Mouse (Mus musculus) cerebellum, postnatal 14 days (tissue): ENCODE results near the gene Jtb.
A peak's percentile ranks its signal among the peaks of the same experiment; 100 is the strongest.

Experiments
- DNase-seq, 2 experiments: peaks; one replicate each; pipeline ENCODE4 v3.0.0; 2021; ENCODE audit warnings: mixed read lengths in 2 of 2

Jtb gene

GRCm38 (mm10) chr3:90231507-90232333 is at the start of gene Jtb:
TSS of gene Jtb (plus strand) at chr3:90231597.
- peak; percentile 92 to 93 for DNase-seq

- peak; percentile 18 to 34 for DNase-seq
These were observed 47.8 kb upstream of the Jtb start for GRCm38 (mm10) chr3:90183581-90183980.

GRCm38 (mm10) chr3:90190859-90191510 is 40.4 kb upstream of the Jtb start:
- DNase-seq: no peak

GRCm38 (mm10) chr3:90194759-90195158 is 36.6 kb upstream of the Jtb start:
- DNase-seq: no peak

- no peak for DNase-seq
These were observed 35.8 kb upstream of the Jtb start for GRCm38 (mm10) chr3:90195644-90196043.

- DNase-seq: no peak
These were observed 33.8 kb upstream of the Jtb start for GRCm38 (mm10) chr3:90197548-90197947.

- DNase-seq: no peak
These were observed 28.5 kb upstream of the Jtb start for GRCm38 (mm10) chr3:90202884-90203283.

DNA sequence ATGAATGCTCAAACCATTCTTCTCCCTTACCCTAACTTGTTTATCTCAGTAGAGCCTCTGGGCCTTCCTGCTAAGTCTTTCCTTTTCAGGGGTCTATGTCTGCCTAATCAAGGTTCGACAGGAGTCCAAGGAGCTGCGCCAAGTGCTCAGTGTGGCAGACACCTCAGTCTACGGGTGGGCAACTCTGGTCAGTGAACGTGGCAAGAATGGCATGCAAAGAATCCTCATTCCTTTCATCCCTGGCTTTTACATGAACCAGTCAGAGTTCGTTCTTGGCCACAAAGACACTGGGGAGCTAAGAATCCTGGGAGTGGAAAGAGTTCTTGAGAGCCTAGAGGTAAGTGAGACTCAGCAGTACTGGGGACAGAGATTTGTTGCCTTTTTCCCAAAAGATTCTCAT is 27.8 kb upstream of the Jtb start:
- no peak for DNase-seq

DNA sequence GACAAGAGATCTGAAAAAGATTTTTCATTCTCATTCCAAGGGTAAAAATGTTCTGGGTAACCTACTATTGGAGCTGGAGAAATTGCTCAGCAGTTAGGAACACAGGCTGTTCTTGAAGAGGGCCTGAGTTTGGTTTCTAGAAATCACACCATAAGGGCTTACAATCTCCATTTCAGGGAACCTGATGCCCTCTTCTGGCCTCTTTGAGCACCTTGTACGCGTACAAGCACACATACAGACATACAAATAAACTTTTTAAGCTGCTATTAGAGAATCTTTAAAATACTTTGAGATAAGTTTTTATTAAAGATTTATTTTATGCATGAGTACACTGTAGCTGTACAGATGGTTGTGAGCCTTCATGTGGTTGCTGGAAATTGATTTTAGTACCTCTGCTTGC is 26.8 kb upstream of the Jtb start:
- DNase-seq: no peak

- no peak for DNase-seq
These were observed 22.7 kb upstream of the Jtb start for GRCm38 (mm10) chr3:90208662-90209061.

DNA sequence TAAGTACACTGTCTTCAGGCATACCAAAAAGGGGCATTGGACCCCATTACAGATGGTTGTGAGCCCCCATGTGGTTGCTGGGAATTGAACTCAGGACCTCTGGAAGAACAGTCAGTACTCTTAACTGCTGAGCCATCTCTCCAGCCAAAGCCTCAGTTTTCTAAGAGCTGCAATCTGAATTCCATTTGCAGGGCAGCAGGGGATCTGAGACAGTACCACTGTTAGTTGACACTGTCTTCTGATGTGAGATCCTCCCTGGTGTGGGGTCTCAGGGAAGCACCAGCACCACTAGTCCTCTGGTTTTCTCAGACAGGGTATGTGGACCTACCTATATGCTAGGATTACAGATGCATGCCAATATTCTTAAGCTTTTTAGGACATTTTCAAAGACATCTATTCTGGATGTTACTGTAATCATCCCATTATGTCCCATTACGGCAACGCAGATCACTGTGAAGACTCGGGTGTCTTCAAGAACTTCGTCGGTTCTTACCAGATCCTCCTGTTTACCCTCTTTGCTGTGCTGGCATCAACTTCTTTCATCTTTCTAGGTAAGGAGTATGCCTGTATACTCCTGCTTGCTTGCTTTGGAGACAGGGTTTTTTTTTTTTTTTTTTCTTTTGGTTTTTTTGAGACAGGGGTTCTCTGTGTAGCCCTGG is 21.4 kb upstream of the Jtb start:
- DNase-seq: no peak

GRCm38 (mm10) chr3:90211475-90212398 is 19.7 kb upstream of the Jtb start:
- DNase-seq: no peak

DNA sequence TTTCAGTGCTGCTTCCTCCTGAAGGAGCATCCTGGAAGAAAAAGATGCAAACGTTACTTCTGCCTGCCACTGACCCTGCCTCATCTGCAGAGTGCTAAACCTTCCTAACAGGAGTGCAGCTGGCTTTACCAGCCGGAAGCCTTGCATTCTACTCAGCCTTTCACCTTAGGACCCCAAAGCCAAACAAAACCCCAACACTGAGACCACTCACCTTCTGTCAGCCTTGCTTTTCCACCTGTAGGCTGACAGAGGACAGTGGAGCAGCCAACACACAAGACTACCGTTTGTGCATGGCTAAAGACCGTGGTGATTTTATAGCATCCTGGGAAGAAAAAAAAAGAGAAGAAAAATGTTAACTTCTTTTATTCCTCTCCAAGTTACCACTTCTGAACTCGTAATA is 18.7 kb upstream of the Jtb start:
- DNase-seq: peak in 1 of 2 experiments; percentile 18

DNA sequence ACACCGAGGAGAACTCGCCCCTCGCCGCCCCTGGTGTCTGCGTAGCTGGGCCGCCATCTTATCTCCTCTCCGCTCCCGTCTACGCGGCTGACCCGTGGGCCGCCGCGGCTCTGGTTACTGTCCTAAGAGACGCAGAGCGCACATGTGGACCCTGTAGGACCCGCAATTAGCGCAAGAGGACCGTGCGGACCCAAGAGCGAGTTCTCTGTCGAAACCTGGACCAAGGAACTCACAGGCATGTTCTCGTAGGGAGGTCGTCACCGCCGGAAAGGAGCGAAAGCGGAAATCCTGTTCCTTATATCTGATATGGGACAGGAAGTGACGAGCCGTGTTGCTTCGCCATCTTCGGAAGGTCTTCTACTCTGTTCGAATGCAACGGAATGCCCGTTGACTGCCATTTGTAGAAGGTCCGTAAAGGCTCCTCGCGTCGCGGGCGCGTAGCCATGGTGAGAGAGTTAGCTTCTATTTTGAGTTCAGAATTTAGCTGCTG is 18.0 kb upstream of the Jtb start, which contains the start of the genes Rps27 and Rab13:
Gene Rps27, minus strand, starts transcription at position 275 of the 490 bp plus-strand sequence.
Gene Rab13, plus strand, starts transcription at position 319 of the 490 bp plus-strand sequence.
- peak; percentile 87 to 91 for DNase-seq

GRCm38 (mm10) chr3:90213956-90214684 is 17.3 kb upstream of the Jtb start:
- peak; percentile 42 to 51 for DNase-seq

DNA sequence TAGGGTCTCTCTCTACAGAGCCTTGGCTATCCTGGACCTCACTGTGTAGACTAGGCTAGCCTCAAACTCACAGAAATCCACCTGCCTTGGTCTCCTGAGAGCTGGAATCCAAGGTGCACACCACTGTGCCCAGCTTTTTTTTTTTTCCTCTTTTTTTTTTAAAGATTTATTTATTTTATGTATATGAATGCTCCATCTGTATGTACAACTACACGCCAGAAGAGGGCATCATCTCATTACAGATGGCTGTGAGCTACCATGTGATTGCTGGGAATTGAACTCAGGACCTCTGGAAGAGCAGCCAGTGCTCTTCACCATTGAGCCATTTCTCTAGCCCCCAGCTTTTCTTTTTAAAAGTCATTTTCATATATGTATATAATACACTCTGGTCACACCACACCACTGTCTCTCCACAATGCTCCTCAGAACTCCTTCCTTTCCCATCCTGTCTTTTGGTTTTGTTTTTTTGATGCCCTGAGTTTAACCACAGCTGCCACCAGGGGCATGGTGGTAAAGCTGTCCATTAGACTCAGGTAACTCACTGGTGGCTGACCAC is 15.5 kb upstream of the Jtb start:
- no peak for DNase-seq

DNA sequence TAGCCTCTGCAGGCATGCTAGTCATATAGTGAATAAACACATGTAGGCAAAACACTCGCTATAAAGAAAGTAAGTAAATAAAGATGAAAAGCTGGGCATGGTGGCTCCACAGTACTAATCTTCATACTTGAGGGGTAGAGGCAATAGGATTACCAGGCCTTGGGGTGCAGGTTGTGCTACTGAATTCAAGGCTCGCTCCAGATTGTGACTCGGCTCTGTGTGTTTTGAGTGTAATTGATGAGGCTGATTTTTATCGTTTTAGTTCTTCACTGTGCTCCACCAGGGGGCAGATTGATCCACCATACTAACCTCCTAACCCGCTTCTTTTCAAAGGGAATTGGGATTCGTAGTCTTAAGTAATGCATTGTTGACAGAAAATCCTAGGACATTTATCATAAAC is 11.3 kb upstream of the Jtb start:
- peak; percentile 77 to 78 for DNase-seq

DNA sequence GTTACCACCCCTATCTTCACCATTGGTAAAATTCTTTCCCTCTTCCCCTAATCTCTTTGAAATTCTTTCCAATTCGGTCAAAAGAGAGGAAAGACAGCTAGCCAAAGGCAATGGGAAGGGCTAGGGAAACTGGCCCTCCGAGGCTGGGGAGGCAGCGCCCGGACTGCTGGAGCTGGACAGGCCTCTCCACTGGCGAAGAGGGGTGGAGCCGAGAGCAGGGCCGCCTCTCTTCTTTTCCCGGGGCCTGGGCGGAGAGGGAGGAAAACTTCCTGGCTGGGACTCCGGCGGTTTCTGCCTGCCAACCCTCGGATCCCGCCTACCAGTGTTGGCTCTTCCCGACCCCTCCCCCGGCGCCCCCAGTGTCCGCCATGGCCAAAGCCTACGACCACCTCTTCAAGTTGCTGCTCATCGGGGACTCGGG is 10.9 kb upstream of the Jtb start:
- DNase-seq: peak; percentile 58 to 61

- no peak for DNase-seq
These were observed 10.3 kb upstream of the Jtb start for GRCm38 (mm10) chr3:90221123-90221522.

GRCm38 (mm10) chr3:90222455-90222854 is 8.9 kb upstream of the Jtb start:
- no peak for DNase-seq

DNA sequence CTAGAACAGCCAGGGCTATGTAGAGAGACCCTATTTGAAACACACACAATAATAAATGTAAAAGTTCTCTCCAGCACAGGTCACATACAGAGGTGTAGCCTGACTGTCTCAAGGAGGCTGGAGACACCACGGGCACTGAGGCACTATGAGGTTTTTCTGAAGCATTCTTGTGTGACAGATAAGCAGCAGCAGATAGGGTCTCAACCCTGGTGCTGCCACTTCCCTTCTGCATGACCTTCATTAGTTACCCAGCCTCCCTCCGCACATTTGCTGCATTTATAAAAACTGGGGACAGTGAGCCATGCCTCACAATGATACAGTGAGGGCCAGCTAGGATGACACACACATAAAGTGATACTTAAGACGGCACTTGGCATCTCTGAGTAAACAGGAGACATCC is 8.5 kb upstream of the Jtb start:
- no peak for DNase-seq
